Mouse (Mus musculus) CH12.LX (cell line): ENCODE measurements at regions not wholly inside any gene's neighbourhood (a gene's known extent, or its start where the extent isn't known, plus 50 kb on each side); places are given as distances from the start of the nearest gene placed in this dataset.

ENCODE experiments used
- DNase-seq: peaks from one replicate; pipeline ENCODE4 v3.0.0-alpha.2; 2013; ENCODE audit errors: extremely low read depth
- H3K27ac ChIP-seq: 2 replicates; pipeline ENCODE4 v1.5.1; 2012; ENCODE audit warnings: low read depth, mild to moderate bottlenecking, control low read depth, moderate library complexity; ENCODE audit not compliant: insufficient read depth
- H3K27me3 ChIP-seq: replicated peaks from 2 replicates; pipeline ENCODE3; 2012; ENCODE audit warnings: inconsistent platforms
- H3K36me3 ChIP-seq, 2 experiments: replicated peaks in 1 of 2; 2 replicates each; pipeline versions ENCODE3 to v1.6.1; 2012; ENCODE audit warnings: inconsistent platforms in 1 of 2, low read length in 1 of 2, mild to moderate bottlenecking in 1 of 2, mixed read lengths in 1 of 2, moderate library complexity in 1 of 2; ENCODE audit not compliant: control insufficient read depth in 1 of 2, insufficient read depth in 1 of 2
- H3K4me1 ChIP-seq, 2 experiments: 2 replicates each; pipeline ENCODE4 v1.6.1; 2012; ENCODE audit warnings: inconsistent platforms in 1 of 2, moderate library complexity in 1 of 2; ENCODE audit not compliant: insufficient read depth in 2 of 2, control insufficient read depth in 1 of 2
- H3K4me2 ChIP-seq: 2 replicates; pipeline ENCODE4 v1.6.1; 2012; ENCODE audit warnings: low read depth, mild to moderate bottlenecking, control low read depth; ENCODE audit not compliant: poor library complexity, insufficient read depth, severe bottlenecking
- H3K4me3 ChIP-seq, 3 experiments: fragments of 150-350 bp in 1 of 3; sonication (generic) in 1 of 3; replicated peaks in 1 of 3; 2 replicates each; pipeline versions ENCODE3 to v1.5.1; 2011 to 2012; ENCODE audit warnings: low read depth in 2 of 3, low read length in 2 of 3, mild to moderate bottlenecking in 2 of 3, moderate library complexity in 2 of 3, control low read depth in 1 of 3, improper control_type of control experiment in 1 of 3, inconsistent platforms in 1 of 3, mixed read lengths in 1 of 3; ENCODE audit not compliant: poor library complexity in 1 of 3
- H3K79me2 ChIP-seq: replicated peaks from 2 replicates; pipeline ENCODE4 v1.6.1; 2012; ENCODE audit warnings: mild to moderate bottlenecking, moderate library complexity; ENCODE audit not compliant: control insufficient read depth, poor library complexity, insufficient read depth, severe bottlenecking; ENCODE audit errors: extremely low read depth
- H3K9ac ChIP-seq: 2 replicates; pipeline ENCODE4 v1.6.1; 2012; ENCODE audit warnings: low read depth, mild to moderate bottlenecking, control low read depth, moderate library complexity; ENCODE audit not compliant: insufficient read depth
- H3K9me3 ChIP-seq: replicated peaks from 2 replicates; pipeline ENCODE3; 2012; ENCODE audit warnings: low read length, inconsistent platforms, mixed read lengths
- BHLHE40 ChIP-seq: IDR thresholded peaks from 2 replicates; pipeline ENCODE4 v1.6.1; 2011; ENCODE audit warnings: mild to moderate bottlenecking, low read depth, low read length, improper control_type of control experiment
- CHD1 ChIP-seq: IDR thresholded peaks from 2 replicates; pipeline ENCODE4 v1.6.1; 2012; ENCODE audit warnings: low read depth, low read length, improper control_type of control experiment, inconsistent platforms
- E2F4 ChIP-seq: IDR thresholded peaks from 2 replicates; pipeline ENCODE4 v1.6.1; 2011; ENCODE audit warnings: low read depth, low read length, improper control_type of control experiment; ENCODE audit not compliant: insufficient replicate concordance
- ELF1 ChIP-seq: IDR thresholded peaks from 2 replicates; pipeline ENCODE4 v1.6.1; 2014; ENCODE audit warnings: low read depth, mild to moderate bottlenecking, inconsistent platforms, low read length, improper control_type of control experiment
- ETS1 ChIP-seq: conservative IDR thresholded peaks from 2 replicates; pipeline ENCODE4 v1.6.1; 2012; ENCODE audit warnings: low read depth, mild to moderate bottlenecking, inconsistent platforms, low read length, improper control_type of control experiment, moderate library complexity
- GABPA ChIP-seq: IDR thresholded peaks from 2 replicates; pipeline ENCODE4 v1.6.1; 2012; ENCODE audit warnings: low read depth, low read length, improper control_type of control experiment, inconsistent platforms; ENCODE audit not compliant: insufficient replicate concordance
- HCFC1 ChIP-seq: IDR thresholded peaks from 2 replicates; pipeline ENCODE4 v1.6.1; 2012; ENCODE audit warnings: low read depth, mild to moderate bottlenecking, inconsistent platforms, low read length, improper control_type of control experiment
- IRF4 ChIP-seq: IDR thresholded peaks from 2 replicates; pipeline ENCODE4 v1.6.1; 2014; ENCODE audit warnings: low read depth, mild to moderate bottlenecking, inconsistent platforms, low read length, improper control_type of control experiment
- JUND ChIP-seq: conservative IDR thresholded peaks from 2 replicates; pipeline ENCODE4 v1.6.1; 2011; ENCODE audit warnings: low read depth, low read length, improper control_type of control experiment
- KAT2A ChIP-seq: IDR thresholded peaks from 2 replicates; pipeline ENCODE4 v1.6.1; 2012; ENCODE audit warnings: low read length, improper control_type of control experiment, inconsistent platforms; ENCODE audit not compliant: insufficient replicate concordance
- MAFK ChIP-seq: IDR thresholded peaks from 2 replicates; pipeline ENCODE4 v1.6.1; 2011; ENCODE audit warnings: low read length, improper control_type of control experiment; ENCODE audit not compliant: insufficient replicate concordance
- MAX ChIP-seq: IDR thresholded peaks from 2 replicates; pipeline ENCODE4 v1.6.1; 2011; ENCODE audit warnings: low read length, improper control_type of control experiment
- MAZ ChIP-seq: IDR thresholded peaks from 2 replicates; pipeline ENCODE4 v1.6.1; 2012; ENCODE audit warnings: low read depth, mild to moderate bottlenecking, inconsistent platforms, low read length, improper control_type of control experiment, moderate library complexity
- MEF2A ChIP-seq: IDR thresholded peaks from 2 replicates; pipeline ENCODE4 v1.6.1; 2014; ENCODE audit warnings: low read depth, mild to moderate bottlenecking, inconsistent platforms, low read length, improper control_type of control experiment, borderline replicate concordance
- MYC ChIP-seq: IDR thresholded peaks from 2 replicates; pipeline ENCODE4 v1.6.1; 2011; ENCODE audit warnings: low read depth, mild to moderate bottlenecking, improper control_type of control experiment, low read length
- NRF1 ChIP-seq: IDR thresholded peaks from 2 replicates; pipeline ENCODE4 v1.6.1; 2014; ENCODE audit warnings: low read depth, mild to moderate bottlenecking, inconsistent platforms, low read length, improper control_type of control experiment, moderate library complexity
- PAX5 ChIP-seq: IDR thresholded peaks from 2 replicates; pipeline ENCODE4 v1.6.1; 2012; ENCODE audit warnings: low read length, inconsistent platforms, mixed read lengths
- POLR2AphosphoS2 ChIP-seq: IDR thresholded peaks from 2 replicates; pipeline ENCODE4 v1.6.1; 2011; ENCODE audit warnings: low read depth, low read length, improper control_type of control experiment
- RCOR1 ChIP-seq: conservative IDR thresholded peaks from 2 replicates; pipeline ENCODE4 v1.6.1; 2012; ENCODE audit warnings: low read depth, mild to moderate bottlenecking, inconsistent platforms, low read length, improper control_type of control experiment
- SIN3A ChIP-seq: IDR thresholded peaks from 2 replicates; pipeline ENCODE4 v1.6.1; 2012; ENCODE audit warnings: low read length, improper control_type of control experiment, inconsistent platforms
- SMC3 ChIP-seq: IDR thresholded peaks from 2 replicates; pipeline ENCODE4 v1.6.1; 2011; ENCODE audit warnings: low read depth, low read length, improper control_type of control experiment
- TBP ChIP-seq: conservative IDR thresholded peaks from 2 replicates; pipeline ENCODE4 v1.6.1; 2011; ENCODE audit warnings: low read depth, low read length, improper control_type of control experiment
- TCF12 ChIP-seq: IDR thresholded peaks from 2 replicates; pipeline ENCODE4 v1.6.1; 2014; ENCODE audit warnings: low read depth, mild to moderate bottlenecking, inconsistent platforms, low read length, improper control_type of control experiment
- UBTF ChIP-seq: IDR thresholded peaks from 2 replicates; pipeline ENCODE4 v1.6.1; 2012; ENCODE audit warnings: low read depth, mild to moderate bottlenecking, inconsistent platforms, low read length, improper control_type of control experiment, moderate library complexity
- USF1 ChIP-seq: IDR thresholded peaks from 2 replicates; pipeline ENCODE4 v1.6.1; 2014; ENCODE audit warnings: low read depth, mild to moderate bottlenecking, inconsistent platforms, low read length, improper control_type of control experiment
- USF2 ChIP-seq: conservative IDR thresholded peaks from 2 replicates; pipeline ENCODE4 v1.6.1; 2011; ENCODE audit warnings: low read depth, low read length, improper control_type of control experiment
- ZKSCAN1 ChIP-seq: IDR thresholded peaks from 2 replicates; pipeline ENCODE4 v1.6.1; 2012; ENCODE audit warnings: low read depth, inconsistent platforms, low read length, improper control_type of control experiment, borderline replicate concordance
- ZNF384 ChIP-seq: IDR thresholded peaks from 2 replicates; pipeline ENCODE4 v1.6.1; 2012; ENCODE audit warnings: low read depth, low read length, improper control_type of control experiment, inconsistent platforms
- dilution Hi-C: fragments of 300-500 bp; cut with MboI; formaldehyde crosslinking; loops from 2 replicates; pipeline ENCODE4 v1.14.3; 2020; ENCODE audit warnings: low sequenced_read_pairs; ENCODE audit not compliant: extremely low pct_unique_long_range_greater_than_20kb, extremely low pct_ligation_motif_present
- in situ Hi-C: fragments of 300-500 bp; cut with MboI; formaldehyde crosslinking; loops from 3 replicates; pipeline ENCODE4 v1.14.3; 2019; ENCODE audit warnings: low sequenced_read_pairs, low pct_ligation_motif_present, low pct_unique_long_range_greater_than_20kb, mixed read lengths

GRCm38 (mm10) chr3:130879463-130879862 lies 149.3 kb upstream of the Rpl34 start:
- in situ Hi-C loops, result no loop called here
- Histone ChIP-seq H3K4me2 (no peak overlapping the region), H3K4me3 (no peak overlapping the region), H3K9ac (no peak overlapping the region), H3K9me3 (no peaks in the 10 kb centered on the region), H3K27me3 (no peaks in the 10 kb centered on the region), H3K27ac (no peak overlapping the region), H3K79me2 (no peaks in the 10 kb centered on the region), H3K36me3 (no peaks in the 10 kb centered on the region), H3K4me1 (no peaks in the 10 kb centered on the region)
- TF ChIP-seq ELF1, result no peak
- TF ChIP-seq USF2, result no peak
- TF ChIP-seq ZNF384, result no peak
- TF ChIP-seq ZKSCAN1, result no peak
- no peak for TF ChIP-seq SMC3
- no peak for TF ChIP-seq RCOR1
- no peak for TF ChIP-seq TBP
- no peak for TF ChIP-seq PAX5
- no peak for TF ChIP-seq ETS1
- no peak for TF ChIP-seq JUND
- no peak for TF ChIP-seq SIN3A
- no peak for TF ChIP-seq MAX
- TF ChIP-seq E2F4, result no peak
- TF ChIP-seq BHLHE40, result no peak
- no peak for DNase-seq
- dilution Hi-C loops, result no loop called here

GRCm38 (mm10) chr3:130878834-130879233 lies 148.6 kb upstream of the Rpl34 start:
- H3K27ac ChIP-seq, result no peak overlapping the region
- in situ Hi-C loops (no loop called here), dilution Hi-C loops (no loop called here)
- no peaks in the 10 kb centered on the region for H3K36me3 ChIP-seq
- no peak for DNase-seq
- no peak overlapping the region for H3K4me3 ChIP-seq
- no peak overlapping the region for H3K9ac ChIP-seq
- TF ChIP-seq NRF1 (no peak), UBTF (no peak), MAZ (no peak), USF2 (no peak), KAT2A (no peak), CHD1 (no peak), POLR2AphosphoS2 (no peak), MEF2A (no peak), HCFC1 (no peak), TBP (no peak), IRF4 (no peak), PAX5 (no peak), TCF12 (no peak), BHLHE40 (no peak), MYC (no peak), SIN3A (no peak), USF1 (no peak), GABPA (no peak), ZKSCAN1 (no peak), MAFK (no peak)
- H3K79me2 ChIP-seq, result no peaks in the 10 kb centered on the region
- H3K4me1 ChIP-seq, result peaks cover 3% of the 10 kb centered on the region in 2 experiments; a peak in 3 of 4 replicates
- H3K27me3 ChIP-seq, result no peaks in the 10 kb centered on the region
- no peaks in the 10 kb centered on the region for H3K9me3 ChIP-seq
- H3K4me2 ChIP-seq, result no peak overlapping the region
